8 mouse cellular contexts compared by ENCODE assay signal in the genomic region with DNA sequence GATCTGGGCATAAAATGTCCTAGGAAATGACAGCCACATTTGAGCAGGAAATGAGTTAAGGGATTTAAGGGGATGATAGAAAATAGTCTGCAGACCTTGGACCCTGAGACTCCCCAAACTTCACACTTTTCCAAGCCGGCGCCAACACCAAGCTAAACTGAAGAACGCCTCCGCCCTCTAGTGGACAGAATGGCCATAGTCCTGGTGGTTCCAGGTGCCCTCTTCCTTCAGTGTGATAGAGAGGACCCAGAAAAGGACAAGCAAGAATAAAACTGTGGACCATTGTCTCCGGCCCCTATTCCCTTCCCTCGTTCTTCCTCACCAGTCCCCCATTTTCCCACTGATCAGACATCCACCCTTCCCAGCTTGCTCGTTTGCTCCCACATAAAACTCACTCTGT.
DNase-seq lines count a peak whose midpoint lies in the region; ATAC-seq and TF ChIP-seq lines count a peak whose summit lies in the region.

No protein-coding gene starts in this region.

- peak; percentile 38 for DNase-seq in WW6 (ENCODE audit: low read depth, low spot score)
- peak; percentile 60 for DNase-seq in cerebellum, adult 9-10 months
- DNase-seq in forelimb bud, embryonic 11.5 days (ENCODE audit: low read depth, low spot score) = peak; percentile 70
- DNase-seq in hindbrain, embryonic 14.5 days (ENCODE audit: low spot score) = peak; percentile 92
- DNase-seq in layer of hippocampus, postnatal 10 days (ENCODE audit: low spot score in 2 of 2) = peak; percentile 84
- peak; percentile 69 for DNase-seq in lung, postnatal 0 days (ENCODE audit: low spot score)
- peak; percentile 51 for DNase-seq in retina, adult 2 months (ENCODE audit: low read depth, low spot score)

- 4% methylated on average over 7 of the region's 7 CpGs for WGBS in hindbrain, embryonic 14.5 days
- WGBS in lung, postnatal 0 days = 1% methylated on average over 7 of the region's 7 CpGs

- TF ChIP-seq EP300 in lung, postnatal 0 days (IDR thresholded peaks at IDR 0.05) = no peak

- H3K36me3 ChIP-seq in hindbrain, embryonic 14.5 days (replicated peaks; ENCODE audit: control insufficient read depth, insufficient read depth) = 0 out of 2 replicates have a peak, but pooled peaks cover 3% of the 10 kb centered on the region
- no peaks in the 10 kb centered on the region for H3K36me3 ChIP-seq in lung, postnatal 0 days (ENCODE audit: insufficient read depth, low read length)

- peak overlapping the region; percentile 55 for H3K4me2 ChIP-seq in hindbrain, embryonic 14.5 days (replicated peaks)
- peak overlapping the region; percentile 56 for H3K4me2 ChIP-seq in lung, postnatal 0 days (replicated peaks; ENCODE audit: low read depth, low read length)

- peak; percentile 91 for TF ChIP-seq CTCF in lung, postnatal 0 days (IDR thresholded peaks at IDR 0.05)

- ATAC-seq in hindbrain, embryonic 14.5 days (ENCODE audit: low FRiP score) = peak; percentile 78; the same call in 1 of the 2 replicates
- ATAC-seq in lung, postnatal 0 days = no peak
- ATAC-seq in monocyte, adult 5-6 weeks (replicated peaks; ENCODE audit: insufficient number of reproducible peaks, low FRiP score, low TSS enrichment, poor library complexity, severe bottlenecking) = no peak

- H3K9ac ChIP-seq in hindbrain, embryonic 14.5 days = peak overlapping the region; percentile 41
- no peak overlapping the region for H3K9ac ChIP-seq in lung, postnatal 0 days (replicated peaks; ENCODE audit: low read depth)

- no peaks in the 10 kb centered on the region for H3K9me3 ChIP-seq in hindbrain, embryonic 14.5 days (ENCODE audit: control insufficient read depth, low read length)
- H3K9me3 ChIP-seq in lung, postnatal 0 days (ENCODE audit: low read length) = no peaks in the 10 kb centered on the region

- H3K27ac ChIP-seq in hindbrain, embryonic 14.5 days = peak overlapping the region; percentile 52
- no peak overlapping the region for H3K27ac ChIP-seq in lung, postnatal 0 days (ENCODE audit: low read length)

- peak overlapping the region; percentile 22 for H3K4me3 ChIP-seq in hindbrain, embryonic 14.5 days (replicated peaks; ENCODE audit: low read length)
- H3K4me3 ChIP-seq in lung, postnatal 0 days (ENCODE audit: low read depth, low read length) = no peak overlapping the region

- no peaks in the 10 kb centered on the region for H3K27me3 ChIP-seq in hindbrain, embryonic 14.5 days (ENCODE audit: control insufficient read depth, insufficient read depth, low read length)
- no peaks in the 10 kb centered on the region for H3K27me3 ChIP-seq in lung, postnatal 0 days (replicated peaks; ENCODE audit: insufficient read depth, low read length)

- H3K4me1 ChIP-seq in hindbrain, embryonic 14.5 days (replicated peaks; ENCODE audit: control insufficient read depth, insufficient read depth, low read length) = peaks cover 6% of the 10 kb centered on the region
- peaks cover 4% of the 10 kb centered on the region; the same call in 1 of the 2 replicates for H3K4me1 ChIP-seq in lung, postnatal 0 days (ENCODE audit: insufficient read depth, low read depth, low read length)

Comparison
In these comparisons a context has a peak if more than half of its experiments do, and no peak if none do; other contexts are left out.
1. DNase-seq: peak in every context shown above with its lines; median percentile 92 in hindbrain, embryonic 14.5 days; 84 in layer of hippocampus, postnatal 10 days; 70 in forelimb bud, embryonic 11.5 days; 69 in lung, postnatal 0 days; 60 in cerebellum, adult 9-10 months; 51 in retina, adult 2 months; 38 in WW6.